Mouse (Mus musculus): ENCODE measurements around the gene Riok2.

GRCm38 (mm10) chr17:17392863-17393262, 18.8 kb downstream of the Riok2 start:
- TF ChIP-seq POLR2A (IDR thresholded peaks at IDR 0.05; ENCODE audit: low read depth, low read length) (no peak), CTCF (IDR thresholded peaks at IDR 0.05; ENCODE audit: extremely low read depth, insufficient read depth, insufficient read length, insufficient replicate concordance) (no peak)
